Comparison of ENCODE assay signal across 13 mouse cellular contexts in the genomic region with DNA sequence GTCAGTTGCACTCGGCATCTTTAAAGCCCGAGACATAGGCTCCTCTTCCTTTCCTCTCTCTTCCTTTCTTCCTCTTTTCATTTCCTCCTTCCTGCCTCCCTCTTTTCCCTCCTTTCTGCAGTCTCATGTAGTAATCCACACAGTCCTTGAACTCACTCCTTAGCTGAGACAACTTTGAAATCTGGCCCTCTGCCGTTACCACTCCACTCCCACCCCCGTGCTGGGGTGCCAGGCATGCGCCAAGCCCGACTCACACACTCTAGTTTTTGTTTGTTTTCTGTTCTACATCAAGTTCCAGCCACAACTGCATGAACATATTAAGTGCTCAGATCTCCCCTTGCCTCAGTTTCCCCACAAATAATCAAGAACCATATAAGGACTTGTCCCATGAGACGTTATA. TPM values are rescaled to one million over a fixed set of nuclear protein-coding genes. Genes with fewer than 3 reads are reported as not detected.
"Had no signal": no experiment of that assay in that cellular context is flagged by ENCODE, and none has a peak within 500 bp of the region (broad histone marks: within the 10 kb centered on the region; RNA-seq: fewer than 3 reads in every experiment).

No protein-coding gene starts in this region.

- H3K9ac ChIP-seq: lung, embryonic 14.5 days; midbrain, embryonic 12.5 days; neural tube, embryonic 13.5 days; neural tube, embryonic 15.5 days had no signal

- H3K9me3 ChIP-seq: midbrain, embryonic 10.5 days; midbrain, embryonic 12.5 days; neural tube, embryonic 13.5 days; neural tube, embryonic 15.5 days had no signal

- DNase-seq: right cerebral cortex, adult 18-20 months; right cerebral cortex, postnatal 25 days; right cerebral cortex, postnatal 4 days had no signal

- ATAC-seq: midbrain, embryonic 16.5 days had no signal

- H3K4me2 ChIP-seq: lung, embryonic 14.5 days; midbrain, embryonic 12.5 days; neural tube, embryonic 13.5 days; neural tube, embryonic 15.5 days had no signal

- H3K4me1 ChIP-seq: midbrain, embryonic 10.5 days; midbrain, embryonic 12.5 days had no signal

- H3K27ac ChIP-seq: midbrain, embryonic 10.5 days; midbrain, embryonic 12.5 days; neural tube, embryonic 13.5 days; neural tube, embryonic 15.5 days had no signal

- H3K27me3 ChIP-seq: midbrain, embryonic 12.5 days; neural tube, embryonic 13.5 days; neural tube, embryonic 15.5 days had no signal

- H3K4me3 ChIP-seq: midbrain, embryonic 10.5 days; midbrain, embryonic 12.5 days; myocyte; neural tube, embryonic 13.5 days; neural tube, embryonic 15.5 days had no signal

RNA-seq across cellular contexts. Expression of a gene that starts 15.8 kb away (rescaled TPM):
- total RNA-seq: megakaryocyte, adult 5-6 weeks; megakaryocyte-erythroid progenitor cell, adult 5-6 weeks had no signal
- polyA plus RNA-seq: myocyte had no signal

RNA-seq across cellular contexts. Expression of a gene that starts 21.7 kb away (rescaled TPM):
- total RNA-seq: megakaryocyte, adult 5-6 weeks; megakaryocyte-erythroid progenitor cell, adult 5-6 weeks had no signal
- polyA plus RNA-seq: stomach, embryonic 14.5 days had no signal

RNA-seq across cellular contexts. Expression of a gene that starts 32.2 kb away (rescaled TPM):
- total RNA-seq: megakaryocyte, adult 5-6 weeks; megakaryocyte-erythroid progenitor cell, adult 5-6 weeks had no signal
